In genomic region chr14:16447587-16447986, GRCm38 (mm10) we compare ENCODE assay signal across 9 mouse cellular contexts.
DNase-seq lines count a peak whose midpoint lies in the region; ATAC-seq and TF ChIP-seq lines count a peak whose summit lies in the region.
"Had no signal": no experiment of that assay in that cellular context is flagged by ENCODE, and none has a peak within 500 bp of the region (broad histone marks: within the 10 kb centered on the region; RNA-seq: fewer than 3 reads in every experiment).

No protein-coding gene starts in this region.

- in situ Hi-C loops in CH12.LX (cut with MboI; ENCODE audit: low pct_ligation_motif_present, low pct_unique_long_range_greater_than_20kb, low sequenced_read_pairs), result no loop called here

- 42% methylated on average over 3 of the region's 3 CpGs for WGBS in embryonic facial prominence, embryonic 11.5 days
- WGBS in liver, adult 2 months, result 71% methylated on average over 3 of the region's 3 CpGs
- 20% methylated on average over 3 of the region's 3 CpGs for WGBS in small intestine, adult 2 months

- no peak for TF ChIP-seq EP300 in CH12.LX (IDR thresholded peaks at IDR 0.05; ENCODE audit: low read length)

- H3K79me2 ChIP-seq in CH12.LX (replicated peaks; ENCODE audit: control insufficient read depth, extremely low read depth, insufficient read depth, poor library complexity, severe bottlenecking), result no peaks in the 10 kb centered on the region
- no peaks in the 10 kb centered on the region for H3K79me2 ChIP-seq in liver, adult 2 months (ENCODE audit: control insufficient read depth, insufficient read depth, low read length)

- peak; percentile 57 to 74 for TF ChIP-seq CTCF in CH12.LX (conservative IDR thresholded peaks at IDR 0.05 in 1 of 2, IDR thresholded peaks at IDR 0.05 in 1 of 2; ENCODE audit: low read depth in 2 of 2, low read length in 2 of 2)
- peak; percentile 20; the same call in 1 of the 2 replicates for TF ChIP-seq CTCF in liver, adult 2 months (IDR thresholded peaks at IDR 0.05; ENCODE audit: low read depth, low read length)
- TF ChIP-seq CTCF in small intestine, adult 2 months (IDR thresholded peaks at IDR 0.05; ENCODE audit: extremely low read depth, insufficient read length, insufficient replicate concordance, low read depth, low read length), result peak; percentile 40; the same call in 1 of the 2 replicates

- no peak overlapping the region for H3K27ac ChIP-seq in CH12.LX (ENCODE audit: insufficient read depth, low read depth)
- H3K27ac ChIP-seq in embryonic facial prominence, embryonic 11.5 days (replicated peaks; ENCODE audit: low read depth, low read length), result no peak overlapping the region
- H3K27ac ChIP-seq in liver, adult 2 months (replicated peaks; ENCODE audit: insufficient read depth, low read depth, low read length), result no peak overlapping the region
- no peak overlapping the region for H3K27ac ChIP-seq in small intestine, adult 2 months (ENCODE audit: insufficient read depth, low read depth, low read length)
- H3K27ac ChIP-seq: limb, embryonic 13.5 days had no signal

- peak; percentile 67 for TF ChIP-seq RAD21 in CH12.LX (IDR thresholded peaks at IDR 0.05; ENCODE audit: low read depth, low read length)

- dilution Hi-C loops in CH12.LX (cut with MboI; ENCODE audit: extremely low pct_ligation_motif_present, extremely low pct_unique_long_range_greater_than_20kb, low sequenced_read_pairs), result no loop called here

- no peak overlapping the region for H3K4me3 ChIP-seq in CH12.LX (replicated peaks in 1 of 3; ENCODE audit: low read depth in 2 of 3, low read length in 2 of 3, poor library complexity in 1 of 3)
- H3K4me3 ChIP-seq in embryonic facial prominence, embryonic 11.5 days (ENCODE audit: low read depth, low read length), result no peak overlapping the region
- H3K4me3 ChIP-seq in liver, adult 2 months (ENCODE audit: insufficient read depth, low read depth, low read length), result no peak overlapping the region
- H3K4me3 ChIP-seq in small intestine, adult 2 months (ENCODE audit: low read depth, low read length), result no peak overlapping the region
- H3K4me3 ChIP-seq: limb, embryonic 13.5 days had no signal

- no peak overlapping the region for H3K4me2 ChIP-seq in CH12.LX (ENCODE audit: insufficient read depth, low read depth, poor library complexity, severe bottlenecking)
- H3K4me2 ChIP-seq in embryonic facial prominence, embryonic 11.5 days (ENCODE audit: low read depth, low read length), result no peak overlapping the region
- H3K4me2 ChIP-seq: limb, embryonic 13.5 days had no signal

- no peak for TF ChIP-seq POLR2A in CH12.LX (IDR thresholded peaks at IDR 0.05; ENCODE audit: low read depth, low read length)
- TF ChIP-seq POLR2A in liver, adult 2 months (IDR thresholded peaks at IDR 0.05; ENCODE audit: extremely low read depth, insufficient read depth, low read length), result no peak
- no peak for TF ChIP-seq POLR2A in small intestine, adult 2 months (IDR thresholded peaks at IDR 0.05; ENCODE audit: low read depth, low read length)

- no peak for DNase-seq in cerebellum, adult 9-11 months
- peak; percentile 70 for DNase-seq in CH12.LX (ENCODE audit: extremely low read depth)
- DNase-seq in embryonic facial prominence, embryonic 11.5 days (ENCODE audit: low spot score), result peak; percentile 49
- DNase-seq in liver, adult 2 months (ENCODE audit: extremely low read depth, low read depth, low spot score), result no peak
- DNase-seq in layer of hippocampus, adult 18-20 months (ENCODE audit: low spot score in 2 of 2), result no peak
- no peak for DNase-seq in layer of hippocampus, adult 9-10 months (ENCODE audit: low spot score)

- H3K9ac ChIP-seq in CH12.LX (ENCODE audit: insufficient read depth, low read depth), result no peak overlapping the region
- H3K9ac ChIP-seq in embryonic facial prominence, embryonic 11.5 days (replicated peaks; ENCODE audit: low read length), result no peak overlapping the region
- H3K9ac ChIP-seq in liver, adult 2 months (ENCODE audit: low read depth, low read length), result no peak overlapping the region
- H3K9ac ChIP-seq: limb, embryonic 13.5 days had no signal

- H3K27me3 ChIP-seq in CH12.LX (replicated peaks), result no peaks in the 10 kb centered on the region
- H3K27me3 ChIP-seq in embryonic facial prominence, embryonic 11.5 days (ENCODE audit: control insufficient read depth, insufficient read depth, low read length), result no peaks in the 10 kb centered on the region
- no peaks in the 10 kb centered on the region for H3K27me3 ChIP-seq in liver, adult 2 months (ENCODE audit: control insufficient read depth, insufficient read depth, low read length)
- no peaks in the 10 kb centered on the region for H3K27me3 ChIP-seq in small intestine, adult 2 months (ENCODE audit: control insufficient read depth, insufficient read depth, low read length)
- H3K27me3 ChIP-seq: limb, embryonic 13.5 days had no signal

- 0 out of 2 replicates have a peak, but pooled peaks have one; percentile 20 for ATAC-seq in cerebellum, adult (ENCODE audit: insufficient number of reproducible peaks, low FRiP score, low TSS enrichment)
- no peak for ATAC-seq in embryonic facial prominence, embryonic 11.5 days (replicated peaks; ENCODE audit: insufficient number of reproducible peaks, low FRiP score, low TSS enrichment, low read depth)

- H3K9me3 ChIP-seq in CH12.LX (replicated peaks; ENCODE audit: low read length), result no peaks in the 10 kb centered on the region
- H3K9me3 ChIP-seq in embryonic facial prominence, embryonic 11.5 days (replicated peaks; ENCODE audit: control insufficient read depth, low read length), result no peaks in the 10 kb centered on the region
- H3K9me3 ChIP-seq: limb, embryonic 13.5 days had no signal

- peaks cover 2 to 18% of the 10 kb centered on the region in 2 experiments; a peak in 3 of 4 replicates for H3K4me1 ChIP-seq in CH12.LX (ENCODE audit: control insufficient read depth in 1 of 2, insufficient read depth in 2 of 2)
- no peaks in the 10 kb centered on the region for H3K4me1 ChIP-seq in embryonic facial prominence, embryonic 11.5 days (ENCODE audit: control insufficient read depth, insufficient read depth, low read length)
- H3K4me1 ChIP-seq in liver, adult 2 months (ENCODE audit: control insufficient read depth, insufficient read depth, low read length), result no peaks in the 10 kb centered on the region
- no peaks in the 10 kb centered on the region for H3K4me1 ChIP-seq in small intestine, adult 2 months (ENCODE audit: control insufficient read depth, insufficient read depth, insufficient read length, low read length)
- H3K4me1 ChIP-seq: limb, embryonic 13.5 days had no signal

- H3K36me3 ChIP-seq in CH12.LX (replicated peaks in 1 of 2; ENCODE audit: control insufficient read depth in 1 of 2, insufficient read depth in 1 of 2, low read length in 1 of 2), result no peaks in the 10 kb centered on the region
- H3K36me3 ChIP-seq in embryonic facial prominence, embryonic 11.5 days (replicated peaks; ENCODE audit: control insufficient read depth, insufficient read depth, low read depth, low read length), result no peaks in the 10 kb centered on the region
- H3K36me3 ChIP-seq in liver, adult 2 months (ENCODE audit: control insufficient read depth, insufficient read depth, low read length), result no peaks in the 10 kb centered on the region
- H3K36me3 ChIP-seq in small intestine, adult 2 months (ENCODE audit: control insufficient read depth, insufficient read depth, low read length), result no peaks in the 10 kb centered on the region
- H3K36me3 ChIP-seq: limb, embryonic 13.5 days had no signal

TF ChIP-seq in CH12.LX, 34 proteins besides CTCF, POLR2A, EP300 and RAD21:
- TF ChIP-seq ETS1 (conservative IDR thresholded peaks at IDR 0.05; ENCODE audit: low read depth, low read length), result peak; percentile 21
- peak; percentile 54 for TF ChIP-seq SMC3 (IDR thresholded peaks at IDR 0.05; ENCODE audit: low read depth, low read length)
- no peak for TF ChIP-seq HCFC1 (IDR thresholded peaks at IDR 0.05; ENCODE audit: low read depth, low read length)
- no peak for TF ChIP-seq POLR2AphosphoS2 (IDR thresholded peaks at IDR 0.05; ENCODE audit: low read depth, low read length)

Comparison
In these comparisons a context has a peak if more than half of its experiments do, and no peak if none do; other contexts are left out.
1. DNase-seq: peak in CH12.LX (single experiment) and embryonic facial prominence, embryonic 11.5 days (single experiment); none in cerebellum, adult 9-11 months (single experiment), liver, adult 2 months (single experiment), layer of hippocampus, adult 18-20 months (0 of 2) and layer of hippocampus, adult 9-10 months (single experiment).
2. Peak in every context shown above with its lines, with median percentiles within 50 percentile points of each other: CTCF ChIP-seq.